Mouse (Mus musculus) embryonic fibroblast, embryonic 13.5 days (primary cell): ENCODE measurements around the gene Kif1c. TPM values are rescaled to one million over a fixed set of nuclear protein-coding genes. Genes with fewer than 3 reads are reported as not detected.

Experiments
- H3K27ac ChIP-seq: 2 replicates; pipeline ENCODE4 v1.5.1; 2012; ENCODE audit warnings: low read length, control low read depth, inconsistent platforms; ENCODE audit not compliant: insufficient read depth
- H3K4me1 ChIP-seq: 2 replicates; pipeline ENCODE4 v1.6.1; 2011; ENCODE audit warnings: low read length; ENCODE audit not compliant: control insufficient read depth, insufficient read depth
- H3K4me3 ChIP-seq: 2 replicates; pipeline ENCODE4 v1.5.1; 2011; ENCODE audit warnings: mild to moderate bottlenecking, control low read depth, low read length; ENCODE audit not compliant: insufficient read depth
- CTCF ChIP-seq: IDR thresholded peaks from 2 replicates; pipeline ENCODE4 v1.5.1; 2011; ENCODE audit warnings: mild to moderate bottlenecking, control low read depth, low read length, moderate library complexity, borderline replicate concordance; ENCODE audit not compliant: insufficient read depth
- POLR2A ChIP-seq: IDR thresholded peaks from 2 replicates; pipeline ENCODE4 v1.6.1; 2011; ENCODE audit warnings: low read depth, mild to moderate bottlenecking, control low read depth, low read length, moderate library complexity
- polyA plus RNA-seq: library from polyadenylated mRNA; stranded (reverse); fragments of >200 nt; gene quantifications from 2 replicates; pipeline ENCODE4 v1.2.4, GENCODE M21; 2011; ENCODE audit warnings: low read depth; ENCODE audit not compliant: missing spikeins, insufficient read length

Gene Kif1c
- polyA plus RNA-seq, 1 experiment, result 88.5 TPM

- Histone ChIP-seq H3K27ac (no peak overlapping the region), H3K4me1 (peaks cover 6% of the 10 kb centered on the region), H3K4me3 (no peak overlapping the region)
- TF ChIP-seq CTCF (no peak), POLR2A (no peak)
Measured at GRCm38 (mm10) chr11:70664741-70665140, 35.6 kb upstream of the Kif1c start.

GRCm38 (mm10) chr11:70666687-70667086, 33.7 kb upstream of the Kif1c start:
- no peak for TF ChIP-seq POLR2A
- TF ChIP-seq CTCF, result no peak
- Histone ChIP-seq H3K4me1 (peaks cover 6% of the 10 kb centered on the region), H3K27ac (no peak overlapping the region), H3K4me3 (no peak overlapping the region)

- no peak for TF ChIP-seq POLR2A
- Histone ChIP-seq H3K27ac (peak overlapping the region; percentile 91), H3K4me1 (peaks cover 9% of the 10 kb centered on the region), H3K4me3 (peak overlapping the region; percentile 37)
Measured at GRCm38 (mm10) chr11:70667271-70668150, 32.8 kb upstream of the Kif1c start.

GRCm38 (mm10) chr11:70668335-70668770, 32.0 kb upstream of the Kif1c start:
- H3K4me1 ChIP-seq, result peaks cover 9% of the 10 kb centered on the region
- peak overlapping the region; percentile 37 for H3K4me3 ChIP-seq
- peak overlapping the region; percentile 91 for H3K27ac ChIP-seq
- TF ChIP-seq POLR2A (peak; percentile 88), CTCF (no peak)

- Histone ChIP-seq H3K4me1 (peaks cover 9% of the 10 kb centered on the region), H3K27ac (peak within 1 kb of the TSS; percentile 97), H3K4me3 (peak within 1 kb of the TSS; percentile 65)
- TF ChIP-seq POLR2A, result peak; percentile 68
- no peak for TF ChIP-seq CTCF
Measured at GRCm38 (mm10) chr11:70668771-70669505, 31.4 kb upstream of the Kif1c start, which contains the start of gene Spag7. Gene Spag7 (minus strand): TSS chr11:70669416.

GRCm38 (mm10) chr11:70669582-70670345, 30.6 kb upstream of the Kif1c start:
- Histone ChIP-seq H3K4me3 (peak overlapping the region; percentile 65), H3K27ac (peak overlapping the region; percentile 97), H3K4me1 (peaks cover 9% of the 10 kb centered on the region)
- TF ChIP-seq CTCF (no peak), POLR2A (peak; percentile 80; the same call in 1 of the 2 replicates)

- peak overlapping the region; percentile 97 for H3K27ac ChIP-seq
- peak overlapping the region; percentile 65 for H3K4me3 ChIP-seq
- peaks cover 9% of the 10 kb centered on the region for H3K4me1 ChIP-seq
- TF ChIP-seq POLR2A (no peak; the same call in 1 of the 2 replicates), CTCF (no peak)
Measured at GRCm38 (mm10) chr11:70670483-70670882, 29.9 kb upstream of the Kif1c start.

GRCm38 (mm10) chr11:70671333-70672047, 28.9 kb upstream of the Kif1c start:
- peaks cover 9% of the 10 kb centered on the region for H3K4me1 ChIP-seq
- no peak for TF ChIP-seq CTCF
- no peak for TF ChIP-seq POLR2A
- peak overlapping the region; percentile 65; the same call in 1 of the 2 replicates for H3K4me3 ChIP-seq
- peak overlapping the region; percentile 97 for H3K27ac ChIP-seq

GRCm38 (mm10) chr11:70674014-70674413, 26.3 kb upstream of the Kif1c start:
- Histone ChIP-seq H3K4me1 (peaks cover 3% of the 10 kb centered on the region; the same call in 1 of the 2 replicates), H3K27ac (no peak overlapping the region), H3K4me3 (no peak overlapping the region)
- no peak for TF ChIP-seq POLR2A
- no peak for TF ChIP-seq CTCF
